Comparison of ENCODE assay signal across 8 mouse cellular contexts in genomic region chr10:108446041-108446931, GRCm38 (mm10).
DNase-seq lines count a peak whose midpoint lies in the region; ATAC-seq and TF ChIP-seq lines count a peak whose summit lies in the region.

No protein-coding gene starts in this region.

- TF ChIP-seq CTCF in thymus, adult 2 months (IDR thresholded peaks at IDR 0.05; ENCODE audit: borderline replicate concordance, control insufficient read depth, extremely low read depth, insufficient read depth, low read length, poor library complexity): peak; percentile 42; the same call in 1 of the 2 replicates
- peak; percentile 51; the same call in 1 of the 2 replicates for TF ChIP-seq CTCF in cerebellum, adult 2 months (IDR thresholded peaks at IDR 0.05; ENCODE audit: borderline replicate concordance, insufficient read depth, low read depth, low read length)

- H3K4me2 ChIP-seq in hindbrain, embryonic 12.5 days (replicated peaks): peak overlapping the region; percentile 60

- H3K27ac ChIP-seq in thymus, adult 2 months (ENCODE audit: control insufficient read depth, insufficient read depth, low read length): peak overlapping the region; percentile 41; the same call in 1 of the 2 replicates
- H3K27ac ChIP-seq in cerebellum, adult 2 months (ENCODE audit: insufficient read depth, low read length): no peak overlapping the region
- no peak overlapping the region for H3K27ac ChIP-seq in hindbrain, embryonic 12.5 days

- H3K9ac ChIP-seq in hindbrain, embryonic 12.5 days: peak overlapping the region; percentile 49; the same call in 1 of the 2 replicates

- TF ChIP-seq POLR2A in thymus, adult 2 months (IDR thresholded peaks at IDR 0.05; ENCODE audit: control insufficient read depth, extremely low read depth, insufficient read depth, low read length, poor library complexity): no peak
- no peak for TF ChIP-seq POLR2A in cerebellum, adult 2 months (IDR thresholded peaks at IDR 0.05; ENCODE audit: borderline replicate concordance, insufficient read depth, low read length)

- peak; percentile 67 for ATAC-seq in hindbrain, embryonic 12.5 days (ENCODE audit: low FRiP score)

- intact Hi-C loops in left cerebral cortex, postnatal 10 days (cut with DNase I): no loop called here

- H3K4me3 ChIP-seq in thymus, adult 2 months (ENCODE audit: control insufficient read depth, insufficient read depth, low read length): no peak overlapping the region
- peak overlapping the region; percentile 83 for H3K4me3 ChIP-seq in cerebellum, adult 2 months (replicated peaks; ENCODE audit: insufficient read depth, low read depth, low read length)
- peak overlapping the region; percentile 35 for H3K4me3 ChIP-seq in hindbrain, embryonic 12.5 days
- peak overlapping the region; percentile 91 for H3K4me3 ChIP-seq in megakaryocyte, embryonic 14.5 days (replicated peaks)

- H3K4me1 ChIP-seq in thymus, adult 2 months (replicated peaks; ENCODE audit: control insufficient read depth, insufficient read depth, low read length): no peaks in the 10 kb centered on the region
- no peaks in the 10 kb centered on the region for H3K4me1 ChIP-seq in cerebellum, adult 2 months (ENCODE audit: control insufficient read depth, insufficient read depth, low read length)
- H3K4me1 ChIP-seq in hindbrain, embryonic 12.5 days: peaks cover 16% of the 10 kb centered on the region
- H3K4me1 ChIP-seq in megakaryocyte, embryonic 14.5 days: peaks cover 19% of the 10 kb centered on the region

- no peaks in the 10 kb centered on the region for H3K27me3 ChIP-seq in thymus, adult 2 months (ENCODE audit: control insufficient read depth, insufficient read depth, low read length)
- no peaks in the 10 kb centered on the region; the same call in 1 of the 2 replicates for H3K27me3 ChIP-seq in cerebellum, adult 2 months (ENCODE audit: control insufficient read depth, insufficient read depth, low read length)
- peaks cover 6% of the 10 kb centered on the region; the same call in 1 of the 2 replicates for H3K27me3 ChIP-seq in hindbrain, embryonic 12.5 days
- peaks cover 2% of the 10 kb centered on the region for H3K27me3 ChIP-seq in megakaryocyte, embryonic 14.5 days (replicated peaks)
- no peaks in the 10 kb centered on the region for H3K27me3 ChIP-seq in splenic B cell, adult 2 months (ENCODE audit: control insufficient read depth, insufficient read depth, low read length, poor library complexity, severe bottlenecking)

- no peaks in the 10 kb centered on the region for H3K36me3 ChIP-seq in thymus, adult 2 months (ENCODE audit: control insufficient read depth, insufficient read depth, low read length)
- no peaks in the 10 kb centered on the region for H3K36me3 ChIP-seq in hindbrain, embryonic 12.5 days
- no peaks in the 10 kb centered on the region for H3K36me3 ChIP-seq in megakaryocyte, embryonic 14.5 days (replicated peaks; ENCODE audit: low read length)
- no peaks in the 10 kb centered on the region for H3K36me3 ChIP-seq in splenic B cell, adult 2 months (ENCODE audit: control insufficient read depth, insufficient read depth, low read length, poor library complexity, severe bottlenecking)

- H3K9me3 ChIP-seq in hindbrain, embryonic 12.5 days (replicated peaks): no peaks in the 10 kb centered on the region
- no peaks in the 10 kb centered on the region for H3K9me3 ChIP-seq in megakaryocyte, embryonic 14.5 days

- DNase-seq in thymus, adult 2 months: peak; percentile 15
- DNase-seq in thymus, postnatal 36 days: no peak
- DNase-seq in cerebellum, adult 2 months: peak; percentile 47 to 53
- peak; percentile 79 for DNase-seq in forelimb bud, embryonic 11.5 days (ENCODE audit: low read depth, low spot score)
- peak; percentile 36 to 77 for DNase-seq in left cerebral cortex, postnatal 10 days (ENCODE audit: extremely low spot score in 1 of 2, low spot score in 2 of 2)
- DNase-seq in splenic B cell, adult 2 months (ENCODE audit: low read depth, low spot score): peak; percentile 23

- WGBS in thymus, adult 2 months: 9% methylated on average over 24 of the region's 24 CpGs
- WGBS in cerebellum, adult 2 months: 10% methylated on average over 24 of the region's 24 CpGs
- 10% methylated on average over 23 of the region's 24 CpGs for WGBS in hindbrain, embryonic 12.5 days

Comparison
In these comparisons a context has a peak if more than half of its experiments do, and no peak if none do; other contexts are left out.
1. DNase-seq: peak in thymus, adult 2 months (single experiment), cerebellum, adult 2 months (2 of 2), forelimb bud, embryonic 11.5 days (single experiment), left cerebral cortex, postnatal 10 days (2 of 2) and splenic B cell, adult 2 months (single experiment); none in thymus, postnatal 36 days (0 of 2).